Mouse (Mus musculus) midbrain, embryonic 14.5 days (tissue): ENCODE measurements around the gene RPS10-NUDT3. TPM values are rescaled to one million over a fixed set of nuclear protein-coding genes. Genes with fewer than 3 reads are reported as not detected.
A peak's percentile ranks its signal among the peaks of the same experiment; 100 is the strongest.

Source experiments
- ATAC-seq: fragments of 200-750 bp; cut with Nextera tagmentation; 2 replicates; pipeline ENCODE4 v1.8.0; 2017; ENCODE audit warnings: moderate number of reproducible peaks, moderate library complexity; ENCODE audit not compliant: low FRiP score, low TSS enrichment
- DNase-seq: peaks from one replicate; pipeline ENCODE4 v3.0.0-alpha.2; 2015
- H3K27ac ChIP-seq: fragments of 300-500 bp; sonication (generic); replicated peaks from 2 replicates; pipeline ENCODE4 v1.5.1; 2014; ENCODE audit warnings: mild to moderate bottlenecking, low read depth, low read length, moderate library complexity
- H3K27me3 ChIP-seq: fragments of 300-500 bp; sonication (generic); 2 replicates; pipeline ENCODE4 v1.6.1; 2014; ENCODE audit warnings: low read length, control low read depth, mixed read lengths; ENCODE audit not compliant: control insufficient read depth, insufficient read depth
- H3K36me3 ChIP-seq: fragments of 300-500 bp; sonication (generic); 2 replicates; pipeline ENCODE4 v1.6.1; 2014; ENCODE audit warnings: low read length, control low read depth; ENCODE audit not compliant: control insufficient read depth, insufficient read depth
- H3K4me1 ChIP-seq: fragments of 300-500 bp; sonication (generic); 2 replicates; pipeline ENCODE4 v1.6.1; 2014; ENCODE audit warnings: mild to moderate bottlenecking, antibody characterized with exemption, low read length, control low read depth; ENCODE audit not compliant: control insufficient read depth, insufficient read depth
- H3K4me2 ChIP-seq: fragments of 300-500 bp; sonication (generic); 2 replicates; pipeline ENCODE4 v1.6.1; 2014; ENCODE audit warnings: mild to moderate bottlenecking, low read length, moderate library complexity
- H3K4me3 ChIP-seq: fragments of 300-500 bp; sonication (generic); replicated peaks from 2 replicates; pipeline ENCODE4 v1.5.1; 2014; ENCODE audit warnings: low read depth, low read length
- H3K9ac ChIP-seq: fragments of 300-500 bp; sonication (generic); replicated peaks from 2 replicates; pipeline ENCODE4 v1.6.1; 2014; ENCODE audit warnings: mild to moderate bottlenecking, low read length, moderate library complexity
- H3K9me3 ChIP-seq: fragments of 300-500 bp; sonication (generic); 2 replicates; pipeline ENCODE4 v1.6.1; 2016; ENCODE audit warnings: low read length, control low read depth, mixed read lengths; ENCODE audit not compliant: control insufficient read depth
- WGBS: fragments of 180-500 bp; shearing (Covaris S2); extraction: QIAGEN DNeasy Blood & Tissue Kit; methylation state at CpG from one replicate; pipeline ENCODE4 v1.1.7; 2014; 5-methylcytosine and 5-hydroxymethylcytosine counted together
- polyA plus RNA-seq: library from polyadenylated mRNA; unstranded; fragments of >200 nt; fragmentation: Nextera tagmentation; extraction: Ambion mirVana; gene quantifications from 2 replicates; pipeline ENCODE4 v1.2.1, GENCODE M21; 2014

The RPS10-NUDT3 gene
- polyA plus RNA-seq, 1 experiment from 2014 or later = not detected

GRCm38 (mm10) chr17:27657123-27657522, 22.1 kb upstream of the RPS10-NUDT3 start:
- DNase-seq (no peak), ATAC-seq (no peak)
- Histone ChIP-seq H3K4me1 (no peaks in the 10 kb centered on the region; the same call in 1 of the 2 replicates), H3K27ac (no peak overlapping the region), H3K36me3 (no peaks in the 10 kb centered on the region), H3K4me3 (no peak overlapping the region), H3K4me2 (no peak overlapping the region), H3K9ac (no peak overlapping the region), H3K27me3 (0 out of 2 replicates have a peak, but pooled peaks cover 5% of the 10 kb centered on the region), H3K9me3 (no peaks in the 10 kb centered on the region)
- WGBS = 73% methylated on average over 8 of the region's 8 CpGs

GRCm38 (mm10) chr17:27656414-27656813, 21.4 kb upstream of the RPS10-NUDT3 start:
- no peak for DNase-seq
- H3K4me1 ChIP-seq = no peaks in the 10 kb centered on the region; the same call in 1 of the 2 replicates
- 0 out of 2 replicates have a peak, but pooled peaks cover 5% of the 10 kb centered on the region for H3K27me3 ChIP-seq
- H3K9ac ChIP-seq = peak overlapping the region; percentile 63
- peak overlapping the region; percentile 85 for H3K4me2 ChIP-seq
- no peaks in the 10 kb centered on the region for H3K9me3 ChIP-seq
- no peak for ATAC-seq
- 36% methylated on average over 5 of the region's 5 CpGs for WGBS
- no peak overlapping the region; the same call in 1 of the 2 replicates for H3K27ac ChIP-seq
- no peaks in the 10 kb centered on the region for H3K36me3 ChIP-seq
- peak overlapping the region; percentile 54 for H3K4me3 ChIP-seq

GRCm38 (mm10) chr17:27656011-27656399, 21.0 kb upstream of the RPS10-NUDT3 start:
- 4% methylated on average over 14 of the region's 14 CpGs for WGBS
- ATAC-seq (no peak; the same call in 1 of the 2 replicates), DNase-seq (peak; percentile 47)
- Histone ChIP-seq H3K36me3 (no peaks in the 10 kb centered on the region), H3K4me2 (peak overlapping the region; percentile 85), H3K4me3 (peak overlapping the region; percentile 54), H3K4me1 (no peaks in the 10 kb centered on the region; the same call in 1 of the 2 replicates), H3K9me3 (no peaks in the 10 kb centered on the region), H3K9ac (peak overlapping the region; percentile 63), H3K27ac (no peak overlapping the region; the same call in 1 of the 2 replicates), H3K27me3 (0 out of 2 replicates have a peak, but pooled peaks cover 5% of the 10 kb centered on the region)

GRCm38 (mm10) chr17:27655089-27656010, 20.3 kb upstream of the RPS10-NUDT3 start, which contains the start of gene Pacsin1:
Gene Pacsin1, plus strand, starts transcription at chr17:27655509.
- Histone ChIP-seq H3K9ac (peak within 1 kb of the TSS; percentile 63), H3K9me3 (no peaks in the 10 kb centered on the region), H3K36me3 (no peaks in the 10 kb centered on the region), H3K4me2 (peak within 1 kb of the TSS; percentile 85), H3K4me3 (peak within 1 kb of the TSS; percentile 54), H3K4me1 (no peaks in the 10 kb centered on the region; the same call in 1 of the 2 replicates), H3K27me3 (0 out of 2 replicates have a peak, but pooled peaks cover 5% of the 10 kb centered on the region), H3K27ac (peak within 1 kb of the TSS; percentile 43)
- WGBS = 1% methylated on average over 65 of the region's 65 CpGs
- ATAC-seq = peak; percentile 79
- peak; percentile 89 for DNase-seq

GRCm38 (mm10) chr17:27653253-27653959, 18.4 kb upstream of the RPS10-NUDT3 start:
- 78% methylated on average over 10 of the region's 10 CpGs for WGBS

DNA sequence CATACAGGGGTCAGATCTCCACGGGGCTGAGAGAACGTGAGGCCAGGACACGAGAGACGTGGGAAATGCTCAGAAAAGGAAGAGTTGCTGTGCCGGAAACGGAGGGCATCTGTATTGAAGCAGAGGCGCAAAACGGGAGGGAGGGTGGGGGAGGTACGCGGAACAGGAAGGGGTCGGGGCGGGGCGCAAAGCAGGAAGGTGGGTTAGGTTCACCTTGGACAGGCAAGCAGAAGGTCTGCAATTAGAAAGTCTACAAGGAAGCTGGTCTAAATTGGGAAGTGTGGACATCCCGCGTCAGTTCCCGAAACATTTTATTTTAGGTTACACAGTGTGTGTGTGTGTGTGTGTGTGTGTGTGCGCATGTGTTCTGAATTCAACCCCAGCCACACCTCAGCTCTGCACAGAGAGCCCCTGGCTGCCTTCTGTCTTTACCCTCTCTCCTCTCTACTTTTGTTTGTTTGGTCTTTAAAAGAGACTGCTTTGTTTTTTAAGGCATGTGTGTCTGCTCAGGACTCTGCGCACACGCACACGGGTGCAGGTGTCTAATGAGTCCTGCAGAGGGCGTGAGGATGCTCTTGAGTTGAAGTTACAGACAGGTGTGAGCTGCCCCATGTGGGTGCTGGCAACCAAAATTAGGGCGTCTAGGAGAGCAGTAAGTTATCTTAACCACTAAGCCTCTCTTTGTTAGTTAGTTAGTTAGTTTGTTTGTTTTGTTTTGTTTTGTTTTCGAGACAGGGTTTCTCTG, 17.2 kb upstream of the RPS10-NUDT3 start:
- no peak overlapping the region for H3K9ac ChIP-seq
- H3K4me3 ChIP-seq = no peak overlapping the region
- DNase-seq = no peak

More at GRCm38 (mm10) chr17:27653253-27653959, 18.4 kb upstream of the RPS10-NUDT3 start:
- Histone ChIP-seq H3K27me3 (0 out of 2 replicates have a peak, but pooled peaks cover 5% of the 10 kb centered on the region), H3K4me3 (no peak overlapping the region), H3K4me1 (no peaks in the 10 kb centered on the region; the same call in 1 of the 2 replicates), H3K27ac (no peak overlapping the region), H3K36me3 (no peaks in the 10 kb centered on the region), H3K4me2 (no peak overlapping the region), H3K9ac (no peak overlapping the region), H3K9me3 (no peaks in the 10 kb centered on the region)
- no peak for ATAC-seq
- no peak for DNase-seq

GRCm38 (mm10) chr17:27650586-27650985, 15.6 kb upstream of the RPS10-NUDT3 start:
- Histone ChIP-seq H3K9ac (no peak overlapping the region), H3K36me3 (no peaks in the 10 kb centered on the region), H3K4me2 (no peak overlapping the region), H3K4me1 (no peaks in the 10 kb centered on the region), H3K9me3 (no peaks in the 10 kb centered on the region), H3K27ac (no peak overlapping the region), H3K27me3 (no peaks in the 10 kb centered on the region), H3K4me3 (no peak overlapping the region)
- WGBS = 80% methylated on average over 13 of the region's 13 CpGs
- no peak for DNase-seq
- ATAC-seq = no peak

More for the DNA sequence above, 17.2 kb upstream of the RPS10-NUDT3 start:
- Histone ChIP-seq H3K4me2 (no peak overlapping the region), H3K4me1 (no peaks in the 10 kb centered on the region; the same call in 1 of the 2 replicates), H3K27me3 (0 out of 2 replicates have a peak, but pooled peaks cover 5% of the 10 kb centered on the region), H3K36me3 (no peaks in the 10 kb centered on the region), H3K27ac (no peak overlapping the region), H3K9me3 (no peaks in the 10 kb centered on the region)
- WGBS = 88% methylated on average over 23 of the region's 23 CpGs
- ATAC-seq = no peak

GRCm38 (mm10) chr17:27650160-27650559, 15.1 kb upstream of the RPS10-NUDT3 start:
- ATAC-seq = no peak
- no peaks in the 10 kb centered on the region for H3K36me3 ChIP-seq
- H3K9ac ChIP-seq = no peak overlapping the region
- H3K9me3 ChIP-seq = no peaks in the 10 kb centered on the region
- no peaks in the 10 kb centered on the region for H3K27me3 ChIP-seq
- DNase-seq = peak; percentile 67
- 16% methylated on average over 12 of the region's 12 CpGs for WGBS
- H3K4me2 ChIP-seq = no peak overlapping the region
- H3K4me1 ChIP-seq = no peaks in the 10 kb centered on the region
- H3K27ac ChIP-seq = no peak overlapping the region
- H3K4me3 ChIP-seq = no peak overlapping the region
